Mouse (Mus musculus) left cerebral cortex, postnatal 4 days (tissue): Measurements from ENCODE around the gene Tmpo. TPM values are rescaled to one million over a fixed set of nuclear protein-coding genes. Genes with fewer than 3 reads are reported as not detected.

Experiments used
- DNase-seq: peaks from one replicate; pipeline ENCODE4 v3.0.0-alpha.2; 2022
- intact Hi-C: fragments of 180-260 bp; cut with DNase I; formaldehyde crosslinking; loops from one replicate; pipeline ENCODE4 v1.15.1; 2025
- total RNA-seq, 2 experiments: library from RNA; stranded (reverse); gene quantifications; 2 replicates each; pipeline ENCODE4 v1.2.3; 2021

The Tmpo gene
- total RNA-seq, 2 experiments from 2014 or later: 70.0 to 76.8 TPM

DNA sequence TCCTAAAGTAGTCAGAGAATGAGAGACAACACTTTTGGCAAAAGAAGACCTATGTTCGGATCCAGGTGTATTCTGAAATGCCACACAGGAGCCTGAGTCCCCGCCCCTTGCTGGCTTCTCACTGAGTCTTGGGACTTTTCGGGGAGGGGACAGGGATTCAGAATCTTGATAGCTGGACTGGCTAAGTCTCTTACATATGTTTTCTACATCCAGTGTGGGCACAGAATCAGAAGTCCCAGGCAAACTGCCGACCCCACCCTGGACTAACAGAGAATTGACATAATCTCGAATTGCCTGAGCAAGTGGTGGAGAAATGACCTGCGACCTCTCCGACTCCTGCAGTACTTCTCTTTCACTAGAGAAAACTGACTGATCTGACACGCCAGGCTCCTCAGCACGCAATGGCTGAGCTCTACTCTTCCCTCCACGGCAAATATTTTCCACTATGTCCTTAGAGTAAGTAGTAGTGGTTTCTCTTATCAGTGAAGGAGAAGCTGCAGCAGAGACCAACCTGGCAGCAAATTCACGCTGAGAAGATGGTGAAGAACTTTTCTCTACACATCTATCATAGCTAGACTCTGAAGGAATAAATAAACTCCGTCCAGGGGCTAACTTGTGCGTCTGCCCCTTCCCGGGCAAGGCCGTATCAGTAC lies 18.5 kb downstream of the Tmpo start:
- intact Hi-C loops: no loop called here
- no peak for DNase-seq

DNA sequence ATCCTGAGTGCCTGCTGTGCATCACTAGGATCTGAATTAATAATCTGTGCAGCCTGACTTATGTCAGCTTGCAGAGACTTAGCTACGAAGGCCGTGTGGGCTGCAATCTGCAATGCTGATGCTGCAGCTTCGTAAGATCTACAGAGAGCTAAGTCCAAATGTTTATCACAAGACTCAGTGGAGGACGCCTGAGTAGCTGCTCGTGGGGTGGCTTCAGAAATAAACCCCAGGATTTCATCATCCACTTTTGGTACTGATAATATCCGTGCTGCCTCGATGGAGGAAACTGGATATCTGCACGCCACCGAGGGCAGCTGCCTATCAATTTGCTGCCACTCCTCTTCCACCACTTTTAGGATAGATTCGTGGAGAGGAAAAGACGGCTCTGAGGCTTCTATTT lies 19.0 kb downstream of the Tmpo start:
- intact Hi-C loops: no loop called here
- DNase-seq: no peak

DNA sequence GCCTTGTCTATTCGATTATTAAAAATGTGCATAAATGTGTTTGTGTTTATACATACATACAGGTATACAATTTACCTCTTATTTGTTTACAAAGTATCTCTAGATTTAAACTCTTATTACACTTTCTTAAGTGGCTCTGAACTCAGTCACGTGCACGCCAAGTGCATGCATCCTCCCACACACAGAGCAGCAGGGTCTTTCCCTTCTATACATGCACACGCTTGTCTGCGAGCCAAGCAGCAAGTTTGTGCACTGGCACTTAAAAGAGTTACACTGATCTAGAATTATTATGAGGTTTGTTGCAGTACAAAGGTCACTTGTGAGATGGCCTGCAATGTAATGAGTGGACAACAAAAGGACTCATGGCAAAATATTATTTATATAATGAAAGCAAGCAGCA lies 20.1 kb downstream of the Tmpo start:
- no peak for DNase-seq
- intact Hi-C loops: no loop called here

DNA sequence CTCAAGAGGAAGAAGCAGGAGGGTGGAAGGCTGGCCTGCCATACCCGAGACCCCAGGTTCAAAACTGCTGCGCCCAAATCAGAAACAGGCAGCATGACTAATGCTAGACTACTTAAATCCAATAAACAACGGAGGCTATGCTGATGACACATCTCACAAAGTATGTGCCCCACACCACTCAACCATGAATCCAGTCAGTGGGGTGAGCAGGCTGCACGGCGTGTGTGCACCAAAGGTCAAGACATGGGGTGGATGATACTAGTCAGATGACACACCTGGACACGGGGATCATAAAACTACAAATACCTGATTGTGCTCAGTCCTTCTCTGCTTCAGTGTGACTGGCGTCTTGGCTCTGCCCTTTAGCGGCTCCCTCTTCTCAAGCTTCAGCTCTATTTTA lies 22.7 kb downstream of the Tmpo start:
- intact Hi-C loops: no loop called here
- DNase-seq: no peak

DNA sequence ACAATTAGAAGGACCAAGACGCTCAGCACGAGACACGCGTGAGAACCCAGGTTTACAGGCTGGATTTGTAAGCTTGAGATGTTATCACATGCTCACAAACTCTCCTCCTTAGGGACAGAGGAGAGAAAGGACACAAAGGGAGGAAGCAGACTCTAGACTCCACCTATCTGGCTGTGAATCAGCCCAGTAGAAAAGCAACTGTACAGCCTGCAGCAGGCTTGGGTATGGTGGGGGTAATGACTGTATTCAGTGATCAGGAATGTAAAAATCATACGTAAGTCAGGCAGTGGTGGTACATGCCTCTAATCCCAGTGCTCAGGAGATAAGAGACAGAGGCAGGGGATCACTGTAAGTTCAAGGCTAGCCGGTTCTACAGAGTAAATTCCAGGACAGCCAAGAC lies 24.8 kb downstream of the Tmpo start:
- DNase-seq: no peak
- intact Hi-C loops: no loop called here

DNA sequence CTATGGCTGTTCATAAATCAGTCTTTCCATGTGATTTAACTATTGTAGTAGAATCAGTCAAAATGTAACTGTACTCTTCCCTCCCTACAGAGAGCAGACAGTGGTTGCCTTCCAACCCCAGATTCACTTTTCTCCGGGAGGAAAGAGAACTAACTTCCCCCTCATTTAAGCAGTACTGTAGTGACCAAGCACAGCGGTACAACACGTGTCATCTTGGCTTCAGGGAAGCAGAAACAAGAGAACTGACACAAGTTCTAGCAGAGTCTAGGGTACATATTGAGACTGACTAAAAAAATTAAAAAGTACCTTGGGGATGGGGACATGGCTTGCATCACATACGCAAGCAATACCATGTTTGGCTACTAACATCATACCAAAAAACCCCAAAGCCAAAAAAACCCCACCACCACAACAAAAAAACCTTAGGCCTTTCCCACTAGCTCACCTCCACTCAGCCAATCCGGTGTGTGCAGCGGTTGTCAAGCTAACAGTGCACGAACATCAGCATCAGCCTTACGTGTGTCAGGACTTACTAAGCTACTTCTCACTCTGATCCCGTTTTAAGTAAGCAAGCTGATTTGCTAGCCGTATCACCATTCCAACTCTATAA lies 27.1 kb downstream of the Tmpo start:
- intact Hi-C loops: no loop called here
- DNase-seq: no peak

DNA sequence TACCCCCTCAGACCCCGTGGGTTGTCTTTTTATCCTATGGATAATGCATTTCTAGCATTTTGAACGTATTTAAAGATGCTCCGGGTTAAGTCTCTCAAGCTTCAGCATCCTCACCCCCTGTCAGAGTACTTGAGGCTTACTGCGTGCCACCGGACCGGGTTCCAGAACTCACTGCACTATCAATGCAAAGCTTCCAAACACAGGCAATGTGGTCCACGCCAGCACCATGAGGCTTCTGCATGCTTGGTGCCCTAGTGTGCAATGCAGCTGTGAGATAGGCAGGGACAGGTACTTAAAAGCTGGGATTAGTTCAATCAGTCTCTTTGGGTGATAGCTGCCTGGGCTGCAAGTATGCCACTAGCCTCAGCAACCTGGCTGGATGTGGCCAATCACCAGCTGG lies 35.7 kb downstream of the Tmpo start:
- DNase-seq: no peak
- intact Hi-C loops: no loop called here

DNA sequence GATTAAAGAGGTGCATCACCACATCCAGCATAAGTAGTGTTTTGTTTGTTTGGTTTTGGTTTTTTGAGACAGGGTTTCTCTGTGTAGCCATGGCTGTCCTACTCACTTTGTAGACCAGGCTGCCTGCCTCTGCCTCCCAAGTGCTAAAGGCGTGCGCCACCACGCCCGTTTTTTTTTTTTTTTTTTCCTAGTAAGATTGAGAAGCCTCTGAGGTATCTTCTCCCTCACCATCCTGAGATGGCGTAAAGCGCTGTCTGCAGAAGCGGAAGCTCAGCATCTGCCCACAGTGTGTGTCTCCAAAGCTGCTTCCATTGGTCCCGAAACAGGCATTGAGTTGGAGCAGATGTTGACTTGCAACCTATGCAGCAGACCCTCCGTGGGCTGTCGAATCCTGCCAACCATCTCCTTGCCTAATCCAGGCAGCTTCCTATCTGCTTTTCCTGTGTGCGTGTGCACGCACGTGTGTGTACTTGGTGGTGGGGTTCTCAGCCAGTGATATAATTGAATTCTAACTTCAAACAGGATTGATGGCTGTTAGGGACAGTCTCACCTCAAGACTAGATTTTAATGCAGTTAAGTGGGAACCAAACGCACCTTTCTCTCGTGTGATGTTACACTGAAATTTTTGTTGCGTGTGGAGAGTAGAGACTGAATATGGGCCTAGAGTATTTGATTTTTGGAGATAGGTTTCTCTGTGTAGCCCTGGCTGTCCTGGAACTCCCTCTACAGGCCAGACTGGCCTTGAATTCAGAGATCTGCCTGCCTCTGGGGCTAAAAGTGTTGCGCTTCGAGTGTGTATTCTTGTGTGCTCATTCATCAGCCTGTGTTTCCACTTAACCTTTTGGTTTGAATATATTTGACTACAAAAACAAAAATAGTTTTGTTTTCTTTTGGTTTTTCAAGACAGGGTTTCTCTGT lies 37.5 kb downstream of the Tmpo start:
- DNase-seq: no peak
- intact Hi-C loops: no loop called here

DNA sequence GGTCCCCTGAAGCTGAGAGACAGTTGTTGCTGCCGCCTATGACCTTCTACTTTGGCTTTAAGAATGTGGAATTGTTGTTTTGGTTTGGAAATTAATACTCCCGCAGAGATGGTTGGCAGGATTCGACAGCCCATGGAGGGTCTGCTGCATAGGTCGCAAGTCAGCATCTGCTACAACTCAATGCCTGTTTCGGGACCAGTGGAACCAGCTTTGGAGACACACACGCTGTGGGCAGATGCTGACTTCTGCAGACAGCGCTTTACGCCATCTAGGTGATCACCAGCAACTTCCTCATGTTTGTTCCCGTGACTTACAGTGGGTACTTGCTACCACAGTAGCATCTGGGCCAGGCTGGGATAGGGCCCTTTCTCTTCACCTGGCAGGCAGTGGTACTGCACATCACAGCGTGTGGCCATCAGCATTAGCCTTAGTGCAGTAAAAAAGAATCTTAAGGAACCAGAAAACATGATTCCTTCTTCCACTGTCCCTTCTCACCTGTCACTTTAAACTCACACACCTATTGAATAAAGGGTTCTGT lies 38.4 kb downstream of the Tmpo start:
- intact Hi-C loops: no loop called here

DNA sequence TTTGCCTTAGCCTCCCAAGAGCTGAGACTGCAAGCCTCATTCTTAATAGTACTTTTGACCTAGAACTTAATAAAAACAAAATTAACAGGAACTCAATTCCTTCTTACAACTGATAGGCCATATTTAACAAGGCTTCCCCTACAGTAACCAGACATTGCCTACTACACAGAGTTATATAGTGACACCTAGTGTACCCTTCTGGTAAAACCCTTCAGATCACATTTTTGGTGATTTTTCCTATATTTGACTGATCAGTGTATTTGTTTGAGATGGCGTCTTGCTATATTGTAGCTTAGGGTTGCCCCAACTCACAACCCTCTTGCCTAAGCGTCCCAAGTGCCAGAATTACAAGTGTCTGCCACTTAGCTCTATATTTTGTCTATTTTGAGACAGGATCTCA lies 39.6 kb downstream of the Tmpo start:
- no peak for DNase-seq
- intact Hi-C loops: no loop called here

More for the DNA sequence above, 38.4 kb downstream of the Tmpo start:
- no peak for DNase-seq

DNA sequence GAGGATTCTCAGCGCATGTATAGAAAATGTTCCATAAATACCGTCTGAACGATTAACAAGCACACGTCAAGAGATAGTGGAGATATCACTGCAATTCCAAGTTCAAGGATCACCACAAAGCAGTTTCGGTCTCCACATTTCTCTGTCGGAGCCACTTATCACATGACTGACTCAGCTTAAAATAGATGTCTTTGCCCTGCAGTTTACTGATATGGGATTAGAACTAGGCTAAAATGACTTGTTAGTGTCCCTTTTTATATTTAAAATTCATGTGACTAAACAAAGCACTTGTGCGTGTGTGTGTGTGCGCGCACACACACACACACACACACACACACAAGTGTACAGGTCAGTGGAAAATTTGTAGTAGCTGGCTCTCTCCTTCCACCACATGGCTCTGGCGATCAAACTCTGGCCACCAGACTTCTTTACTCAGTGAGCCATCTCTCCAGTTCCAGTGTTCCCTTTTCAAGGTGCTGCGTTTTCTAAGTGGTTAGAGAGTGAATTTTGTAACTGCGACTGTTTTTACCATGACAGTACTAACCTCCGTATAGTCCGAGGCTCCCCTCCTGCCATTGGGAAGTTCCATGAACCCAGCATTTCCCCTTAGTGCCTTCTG lies 41.9 kb downstream of the Tmpo start:
- intact Hi-C loops: loop anchor here (5.0 kb wide), 1 partner anchor 77 kb away; no protein-coding TSS in a partner anchor
- DNase-seq: no peak

DNA sequence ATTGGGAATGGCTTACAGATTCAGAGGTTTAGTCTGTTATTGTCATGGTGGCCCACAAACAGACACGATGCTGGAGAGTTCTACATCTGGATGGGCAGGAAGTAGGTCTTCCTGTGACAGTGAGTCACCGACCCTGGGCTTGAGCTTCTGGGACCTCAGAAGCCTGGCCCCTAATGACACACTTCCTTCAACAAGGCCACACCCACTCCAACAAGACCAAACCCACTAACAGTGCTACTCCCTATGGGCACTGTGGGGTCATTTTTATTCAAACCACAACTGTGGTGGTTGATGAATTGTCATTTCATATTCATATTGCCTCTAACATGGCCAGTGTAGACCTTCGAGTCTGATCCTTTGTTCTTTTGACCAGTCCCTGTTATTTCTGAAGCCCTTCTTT lies 42.8 kb downstream of the Tmpo start:
- DNase-seq: no peak
- intact Hi-C loops: loop anchor here (5.0 kb wide), 1 partner anchor 76 kb away; no protein-coding TSS in a partner anchor

DNA sequence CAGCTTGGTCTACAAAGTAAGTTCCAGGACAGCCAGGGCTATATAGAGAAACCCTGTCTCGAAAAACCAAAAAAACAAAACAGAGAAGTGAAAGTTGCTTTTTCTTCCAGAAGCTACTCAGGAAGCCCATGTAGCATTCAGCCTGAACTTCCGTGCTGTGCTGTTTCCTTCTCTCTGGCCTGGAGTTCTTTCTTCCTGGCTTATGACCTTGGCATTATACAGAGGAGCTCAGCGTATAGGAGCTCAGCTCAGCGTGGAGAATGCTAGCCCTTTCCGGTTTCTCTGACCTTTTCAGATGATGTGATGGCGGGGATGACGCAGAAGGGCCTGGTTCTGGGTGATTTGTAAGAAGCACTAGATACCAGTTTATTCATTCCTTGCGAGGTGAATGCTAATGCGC lies 43.7 kb downstream of the Tmpo start:
- no peak for DNase-seq
- intact Hi-C loops: loop anchor here (5.0 kb wide), 1 partner anchor 75 kb away; no protein-coding TSS in a partner anchor

DNA sequence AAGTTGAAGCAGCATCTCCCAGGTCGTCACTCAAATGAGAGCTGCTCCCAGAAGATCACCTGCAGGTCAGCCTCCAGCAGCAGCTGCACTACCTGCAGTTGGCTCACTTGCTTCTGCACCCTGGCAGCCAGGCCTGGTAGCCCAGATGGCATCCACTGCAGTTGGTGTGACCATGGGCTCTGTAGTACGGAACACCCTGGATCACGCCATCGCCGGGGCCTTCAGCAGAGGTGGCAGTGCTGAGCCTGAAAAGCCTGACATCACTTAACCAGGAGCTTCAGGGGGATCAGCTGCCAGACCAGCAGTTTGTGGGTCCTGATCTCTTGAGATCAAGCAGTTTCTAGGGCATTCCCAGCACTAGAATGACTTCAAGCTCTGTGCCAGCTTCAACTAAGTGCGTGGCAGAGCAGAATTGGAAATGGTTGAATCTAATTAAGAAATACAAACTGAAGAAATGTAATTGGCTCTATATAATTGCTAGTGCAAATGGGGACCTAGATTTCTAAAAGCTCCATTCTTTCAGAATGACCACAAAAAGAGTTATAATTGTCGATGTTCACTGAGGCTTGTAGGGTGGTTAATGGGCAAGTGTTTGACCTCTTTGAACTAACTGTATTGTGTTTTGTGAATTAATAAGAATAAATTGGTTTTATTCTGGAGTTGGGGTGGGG lies 45.7 kb downstream of the Tmpo start:
- DNase-seq: no peak
- intact Hi-C loops: loop anchor here (5.0 kb wide), 1 partner anchor 73 kb away; no protein-coding TSS in a partner anchor

DNA sequence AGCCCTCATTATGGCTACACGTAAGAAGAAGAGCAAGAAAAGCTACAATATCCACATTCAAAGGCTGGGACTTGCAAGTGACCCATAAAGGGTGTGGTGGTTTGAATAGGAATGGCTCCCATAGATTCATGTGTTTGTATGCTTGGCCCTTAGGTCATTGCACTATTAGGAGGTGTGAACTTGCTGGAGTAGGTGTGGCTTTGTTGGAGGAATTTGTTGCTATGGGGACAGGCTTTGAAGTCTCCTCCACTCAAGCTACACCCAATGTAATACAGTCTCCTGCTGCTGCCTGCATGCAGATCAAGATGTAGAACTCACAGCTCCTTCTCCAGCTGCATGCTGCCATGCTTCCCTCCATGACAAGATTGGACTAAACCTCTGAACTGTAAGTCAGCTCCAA lies 49.5 kb downstream of the Tmpo start:
- DNase-seq: no peak

DNA sequence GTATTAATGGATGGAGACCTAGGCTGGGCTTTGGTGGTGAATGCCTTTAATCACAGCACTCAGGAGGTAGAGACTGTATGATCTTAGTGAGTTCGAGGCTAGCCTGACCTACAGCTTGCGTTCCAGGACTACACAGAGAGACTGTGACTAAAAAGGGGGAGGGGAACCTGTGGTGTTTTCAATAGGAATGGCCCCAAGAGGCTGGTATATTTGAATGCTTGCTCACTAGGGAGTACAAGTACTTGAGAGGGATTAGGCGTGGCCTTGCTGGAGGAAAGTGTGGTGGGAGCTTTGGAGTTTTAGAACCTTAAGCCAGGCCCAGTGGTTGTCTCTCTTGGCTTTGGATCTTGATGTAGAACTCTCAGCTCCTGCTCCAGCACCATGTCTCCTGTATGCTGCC lies 50.3 kb downstream of the Tmpo start:
- DNase-seq: no peak
- intact Hi-C loops: no loop called here

More for the DNA sequence above, 49.5 kb downstream of the Tmpo start:
- intact Hi-C loops: no loop called here

DNA sequence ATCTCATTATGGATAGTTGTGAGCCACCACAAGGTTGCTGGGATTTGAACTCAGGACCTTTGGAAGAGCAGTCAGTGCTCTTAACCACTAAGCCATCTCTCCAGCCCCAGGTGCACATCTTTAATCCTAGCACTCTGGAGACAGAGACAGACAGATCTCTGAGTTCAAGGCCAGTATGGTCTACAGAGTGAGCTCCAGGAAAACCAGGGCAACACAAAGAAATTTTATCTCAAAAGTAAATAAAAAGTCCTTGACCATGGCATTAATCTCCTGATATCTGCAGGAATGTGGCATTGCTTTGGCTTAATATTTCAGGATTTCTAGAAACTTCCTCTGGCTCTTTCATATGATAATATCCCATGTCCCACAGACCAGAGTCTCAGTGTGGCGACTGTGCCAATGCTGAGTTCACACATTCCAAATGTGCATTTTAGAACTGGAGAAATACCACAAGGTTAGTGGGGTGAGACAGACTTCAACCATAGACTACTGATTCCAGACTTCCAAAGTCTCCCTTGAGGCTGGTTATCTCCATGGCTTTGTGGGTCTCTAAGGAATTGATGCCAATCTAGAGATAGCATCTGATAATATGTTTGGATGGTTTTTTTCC lies 52.5 kb downstream of the Tmpo start:
- no peak for DNase-seq
- intact Hi-C loops: no loop called here

DNA sequence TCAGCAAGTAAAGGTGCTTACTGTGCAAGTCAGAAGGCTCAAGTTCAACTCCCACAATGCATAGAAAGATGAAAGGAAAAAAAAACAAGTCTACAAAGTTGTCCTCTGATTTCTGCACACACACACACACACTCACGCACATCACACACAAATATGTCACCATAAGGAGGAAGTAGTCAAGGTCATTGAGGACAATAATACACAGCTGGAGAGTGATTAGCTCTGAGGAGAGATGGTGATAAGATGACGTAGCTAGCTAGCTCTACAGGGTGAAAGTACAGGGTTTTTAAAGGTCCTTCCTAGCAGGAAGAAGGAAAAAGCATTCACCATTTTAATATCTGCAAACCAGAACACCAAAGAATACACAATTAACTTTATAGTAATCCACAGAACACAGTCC lies 53.7 kb downstream of the Tmpo start:
- intact Hi-C loops: no loop called here
- DNase-seq: no peak

DNA sequence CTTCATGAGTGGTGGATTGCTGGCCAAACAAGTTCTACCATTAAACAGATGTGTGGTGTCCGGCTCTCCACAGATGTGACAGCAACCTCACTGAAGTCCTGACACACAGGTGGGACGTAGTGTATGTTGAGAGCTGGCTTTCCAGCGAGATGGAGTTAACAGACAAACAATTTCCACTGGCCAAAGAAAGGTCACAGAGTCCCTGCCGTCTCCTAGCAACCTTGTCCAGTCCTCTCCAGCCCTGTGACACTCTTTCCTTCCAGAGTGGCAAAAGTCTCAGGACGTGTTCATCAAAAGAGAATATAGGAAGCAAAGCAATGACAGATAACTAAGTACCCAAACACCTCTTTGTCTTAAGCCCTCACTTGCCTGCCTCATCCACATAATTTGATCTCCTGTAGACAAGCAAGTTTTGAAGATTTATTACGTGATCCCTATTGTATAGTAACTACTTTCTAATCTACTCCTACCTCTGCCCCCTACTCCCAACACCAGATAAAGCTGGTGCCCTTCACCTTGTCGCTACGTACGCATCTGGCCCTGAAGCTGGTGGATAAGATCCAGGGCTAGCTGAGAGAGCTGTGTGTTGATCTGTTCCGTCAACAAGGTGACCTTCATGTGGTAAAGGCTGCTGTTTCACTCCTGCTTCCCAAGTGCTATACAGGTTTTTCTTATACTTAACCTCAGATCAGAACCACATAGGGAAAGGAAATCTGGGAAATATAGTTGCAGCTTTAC lies 54.3 kb downstream of the Tmpo start:
- no peak for DNase-seq
- intact Hi-C loops: no loop called here
